Mouse (Mus musculus) cerebellum, adult 2 months (tissue): ENCODE measurements at regions not wholly inside any gene's neighbourhood (a gene's known extent, or its start where the extent isn't known, plus 50 kb on each side); places are given as distances from the start of the nearest gene placed in this dataset.

ENCODE experiments used
- DNase-seq, 2 experiments: peaks; one replicate each; pipeline ENCODE4 v3.0.0; 2021
- H3K27ac ChIP-seq: fragments of 200-500 bp; 2 replicates; pipeline ENCODE4 v1.5.1; 2012; ENCODE audit warnings: low read length, control low read depth, inconsistent platforms; ENCODE audit not compliant: insufficient read depth
- H3K27me3 ChIP-seq: fragments of 200-500 bp; 2 replicates; pipeline ENCODE4 v1.6.1; 2012; ENCODE audit warnings: inconsistent platforms, mild to moderate bottlenecking, low read length, moderate library complexity; ENCODE audit not compliant: control insufficient read depth, insufficient read depth
- H3K4me1 ChIP-seq: fragments of 200-500 bp; 2 replicates; pipeline ENCODE4 v1.6.1; 2011; ENCODE audit warnings: low read length; ENCODE audit not compliant: control insufficient read depth, insufficient read depth
- H3K4me3 ChIP-seq: fragments of 200-500 bp; replicated peaks from 2 replicates; pipeline ENCODE3; 2011; ENCODE audit warnings: mild to moderate bottlenecking, low read depth, low read length, control low read depth; ENCODE audit not compliant: insufficient read depth
- CTCF ChIP-seq: fragments of 200-500 bp; IDR thresholded peaks from 2 replicates; pipeline ENCODE4 v1.5.1; 2011; ENCODE audit warnings: low read depth, mild to moderate bottlenecking, control low read depth, low read length, moderate library complexity, borderline replicate concordance; ENCODE audit not compliant: insufficient read depth
- POLR2A ChIP-seq: fragments of 200-500 bp; IDR thresholded peaks from 2 replicates; pipeline ENCODE4 v1.6.1; 2011; ENCODE audit warnings: low read length, control low read depth, borderline replicate concordance; ENCODE audit not compliant: insufficient read depth
- WGBS: fragments of 180-500 bp; shearing (Covaris S2); methylation state at CpG from one replicate; pipeline ENCODE4 v1.1.7; 2018; 5-methylcytosine and 5-hydroxymethylcytosine counted together

DNA sequence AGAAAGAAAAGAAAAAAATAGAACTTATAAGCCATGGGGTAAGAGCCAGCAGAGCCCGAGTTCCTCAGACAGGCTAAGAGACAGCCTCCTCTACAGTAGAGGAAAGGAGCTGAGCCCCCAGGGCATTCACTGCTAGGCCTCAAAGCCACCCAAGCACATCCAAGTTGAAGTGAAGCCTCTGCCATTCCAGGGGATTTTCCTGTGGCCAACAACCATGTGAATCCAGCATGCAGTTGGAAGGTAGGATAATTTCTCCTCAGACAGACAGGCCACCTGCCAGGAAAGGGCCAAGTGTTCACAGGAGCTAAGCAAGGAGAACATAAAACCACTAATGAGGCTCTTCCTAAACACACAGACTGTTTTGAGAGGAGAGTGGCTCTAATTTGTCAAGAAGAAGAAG is 199.6 kb upstream of the Cdyl start:
- WGBS: 86% methylated on average over 1 of the region's 1 CpGs
- DNase-seq: no peak
- TF ChIP-seq POLR2A (no peak), CTCF (no peak)

DNA sequence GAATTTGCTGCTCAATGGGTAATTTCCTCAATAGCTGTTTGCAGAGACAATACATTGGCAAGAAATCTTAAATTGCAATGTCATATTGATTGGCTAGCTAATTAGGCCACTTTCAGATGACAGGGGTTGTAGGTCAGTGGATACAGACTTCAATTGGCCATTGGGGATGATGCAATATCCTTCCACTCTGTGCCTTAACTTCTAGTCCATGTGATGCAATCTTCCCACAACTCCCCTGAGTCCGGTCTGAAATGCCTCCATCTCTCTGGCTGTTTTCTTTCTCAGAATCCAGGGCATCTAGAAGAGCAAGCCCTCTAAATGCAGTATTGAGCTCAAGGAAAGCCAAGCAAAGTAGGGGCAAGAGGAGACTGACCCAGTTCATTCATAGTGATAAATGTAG is 196.4 kb upstream of the Cdyl start:
- WGBS: 87% methylated on average over 1 of the region's 1 CpGs
- peaks cover 5% of the 10 kb centered on the region for H3K4me1 ChIP-seq
- no peak for TF ChIP-seq POLR2A
- TF ChIP-seq CTCF: no peak

More for the DNA sequence above, 199.6 kb upstream of the Cdyl start:
- Histone ChIP-seq H3K27me3 (no peaks in the 10 kb centered on the region), H3K4me1 (peaks cover 3% of the 10 kb centered on the region), H3K27ac (no peak overlapping the region), H3K4me3 (no peak overlapping the region)

DNA sequence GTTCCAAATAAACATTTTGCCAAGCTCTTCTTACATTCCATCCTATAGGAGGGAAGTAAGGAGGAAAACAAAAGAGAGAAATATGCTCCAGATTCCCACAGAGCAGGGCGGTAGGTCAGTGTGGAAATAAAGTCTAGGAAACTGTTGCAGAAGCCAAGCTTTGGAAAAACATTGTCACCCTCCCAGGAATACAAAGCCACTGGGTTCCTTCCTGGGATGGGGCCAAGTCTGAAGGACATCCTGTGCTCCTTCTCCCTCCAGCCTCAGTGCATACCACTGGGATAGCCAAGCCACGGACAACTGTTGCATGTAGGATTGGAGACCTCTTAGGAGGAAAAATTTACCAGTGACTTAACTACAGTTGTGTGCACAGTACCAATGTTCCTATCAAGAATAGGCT is 195.8 kb upstream of the Cdyl start:
- TF ChIP-seq CTCF (no peak), POLR2A (no peak)
- no peak for DNase-seq
- Histone ChIP-seq H3K27me3 (no peaks in the 10 kb centered on the region), H3K4me3 (no peak overlapping the region), H3K27ac (no peak overlapping the region), H3K4me1 (peaks cover 8% of the 10 kb centered on the region)
- 50% methylated on average over 2 of the region's 2 CpGs for WGBS

More for the DNA sequence above, 196.4 kb upstream of the Cdyl start:
- no peak for DNase-seq
- Histone ChIP-seq H3K4me3 (no peak overlapping the region), H3K27ac (no peak overlapping the region), H3K27me3 (no peaks in the 10 kb centered on the region)

DNA sequence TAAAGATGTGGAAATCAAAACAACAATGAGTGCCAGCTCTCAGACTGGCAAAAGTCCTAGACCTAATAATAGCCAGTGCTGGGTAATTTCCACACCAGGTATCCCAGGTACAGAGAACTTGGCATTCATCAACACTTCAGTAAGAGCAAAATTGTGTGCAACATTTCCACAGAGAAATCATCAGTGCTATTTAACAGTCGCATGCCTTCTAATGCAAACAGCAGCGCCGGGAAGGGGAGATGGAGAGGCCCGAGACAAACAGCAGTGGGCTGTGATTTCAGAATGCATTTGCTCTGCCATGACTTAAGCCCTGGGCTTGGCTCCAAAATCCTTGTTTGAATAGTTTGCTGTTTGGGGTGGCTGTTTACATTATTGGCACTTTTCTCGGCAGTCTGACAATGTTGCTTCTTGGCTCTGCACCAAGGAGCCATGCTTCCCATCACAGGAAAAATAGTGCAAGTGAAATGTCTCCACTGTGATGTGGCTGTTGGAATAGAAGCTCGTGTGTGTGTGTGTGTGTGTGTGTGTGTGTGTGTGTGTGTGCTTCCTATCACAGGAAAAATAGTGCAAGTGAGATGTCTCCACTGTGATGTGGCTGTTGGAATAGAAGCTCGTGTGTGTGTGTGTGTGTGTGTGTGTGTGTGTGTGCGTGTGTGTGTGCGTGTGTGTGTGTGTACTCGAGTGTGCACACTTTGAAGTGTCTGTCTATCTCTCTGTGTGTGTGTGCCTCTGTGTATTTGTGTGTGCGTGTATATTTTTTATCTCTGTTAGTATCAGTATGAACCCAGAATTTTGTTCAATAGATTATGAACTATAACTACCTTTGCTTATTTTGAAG is 190.1 kb upstream of the Cdyl start:
- H3K27ac ChIP-seq: peak overlapping the region; percentile 64; the same call in 1 of the 2 replicates
- peak overlapping the region; percentile 11 for H3K4me3 ChIP-seq
- H3K27me3 ChIP-seq: no peaks in the 10 kb centered on the region
- 25% methylated on average over 11 of the region's 11 CpGs for WGBS
- peaks cover 5% of the 10 kb centered on the region; the same call in 1 of the 2 replicates for H3K4me1 ChIP-seq
- TF ChIP-seq POLR2A: no peak
- TF ChIP-seq CTCF: no peak
- peak; percentile 80 to 85 for DNase-seq

DNA sequence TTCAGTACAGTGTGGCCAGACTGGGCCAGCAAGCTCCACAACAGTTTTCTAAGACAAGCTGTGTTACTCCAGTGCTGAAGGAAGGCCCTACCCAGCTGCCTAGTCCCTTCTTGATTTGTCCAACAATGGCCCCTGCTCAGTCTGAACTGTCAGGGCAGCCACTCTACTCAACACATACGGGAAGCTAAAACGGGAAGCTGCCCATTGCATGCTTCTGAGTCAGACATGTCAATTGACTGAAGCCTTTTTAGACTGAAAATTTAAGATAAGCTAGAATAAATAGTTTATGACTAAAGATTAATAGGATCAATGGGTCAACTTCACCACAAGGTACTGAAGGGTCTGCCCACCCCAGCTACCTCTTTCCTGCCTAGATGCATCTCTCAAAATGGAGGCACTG is 181.4 kb upstream of the Cdyl start:
- TF ChIP-seq CTCF (no peak), POLR2A (no peak)
- DNase-seq: no peak
- Histone ChIP-seq H3K4me3 (no peak overlapping the region), H3K4me1 (no peaks in the 10 kb centered on the region), H3K27me3 (no peaks in the 10 kb centered on the region), H3K27ac (no peak overlapping the region)
- 94% methylated on average over 2 of the region's 2 CpGs for WGBS

DNA sequence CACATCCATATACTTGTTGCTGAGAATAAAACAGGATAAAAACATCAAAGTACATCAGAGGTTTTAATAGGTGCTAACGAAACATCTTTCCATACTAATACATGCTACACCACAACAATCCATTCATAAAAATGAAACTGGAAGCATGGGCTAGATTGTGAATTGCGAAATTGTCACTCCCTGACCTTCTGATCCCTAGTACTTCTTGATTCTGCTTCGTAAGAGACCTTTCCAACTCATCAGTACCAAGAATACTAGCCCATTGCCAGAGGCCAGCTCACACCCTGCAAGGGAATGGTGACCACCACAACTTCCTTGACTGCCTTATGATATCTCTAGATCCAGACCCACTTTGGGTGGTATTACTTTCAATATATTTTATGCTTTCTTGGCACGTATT is 177.3 kb upstream of the Cdyl start:
- DNase-seq: no peak
- H3K27ac ChIP-seq: no peak overlapping the region
- TF ChIP-seq POLR2A (no peak), CTCF (no peak)
- no peaks in the 10 kb centered on the region for H3K27me3 ChIP-seq
- no peak overlapping the region for H3K4me3 ChIP-seq
- 95% methylated on average over 4 of the region's 4 CpGs for WGBS
- no peaks in the 10 kb centered on the region; the same call in 1 of the 2 replicates for H3K4me1 ChIP-seq

DNA sequence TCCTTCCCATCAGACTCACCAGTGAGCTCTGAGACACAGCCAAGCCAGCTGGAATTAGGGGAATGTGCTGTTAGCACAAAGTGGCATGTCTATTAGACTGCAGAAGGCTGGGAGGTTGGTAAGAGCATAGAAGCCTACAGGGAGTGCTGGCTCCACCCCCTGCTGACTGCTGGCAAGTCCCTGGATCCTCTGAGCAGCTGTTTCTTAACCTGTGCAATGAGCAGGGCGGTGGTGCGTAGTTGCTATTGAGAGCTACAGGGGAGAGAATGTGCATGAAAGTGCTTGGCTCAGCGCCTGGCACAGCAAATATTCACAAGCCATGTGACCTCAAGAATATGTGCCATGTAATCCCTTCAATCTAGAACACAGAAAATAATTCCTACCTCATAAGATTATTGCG is 173.5 kb upstream of the Cdyl start:
- no peak overlapping the region for H3K4me3 ChIP-seq
- DNase-seq: no peak
- TF ChIP-seq CTCF (no peak), POLR2A (no peak)
- H3K27me3 ChIP-seq: no peaks in the 10 kb centered on the region
- no peaks in the 10 kb centered on the region; the same call in 1 of the 2 replicates for H3K4me1 ChIP-seq
- H3K27ac ChIP-seq: no peak overlapping the region
- WGBS: 60% methylated on average over 4 of the region's 4 CpGs

DNA sequence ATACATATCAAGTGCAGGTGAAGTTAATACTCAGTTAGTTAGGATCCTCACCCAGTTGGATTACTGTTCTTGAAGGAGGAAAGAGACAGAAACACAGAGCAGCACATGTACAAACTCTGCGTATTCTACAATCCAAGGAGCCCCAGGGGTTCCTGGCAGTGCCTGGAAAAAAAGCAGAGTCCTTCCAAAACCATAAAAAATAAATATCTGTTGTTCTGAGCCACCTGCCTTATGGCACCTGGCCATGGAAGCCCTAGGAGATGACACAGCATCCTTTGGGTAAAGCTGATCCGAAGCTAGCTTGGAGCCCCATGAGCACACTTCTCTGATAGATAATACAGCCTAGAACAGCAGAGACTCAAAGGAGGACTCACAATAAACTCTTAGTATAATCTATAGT is 159.9 kb upstream of the Cdyl start:
- DNase-seq: peak; percentile 60 to 78
- 13% methylated on average over 2 of the region's 2 CpGs for WGBS
- Histone ChIP-seq H3K27me3 (no peaks in the 10 kb centered on the region), H3K4me1 (peaks cover 4% of the 10 kb centered on the region), H3K27ac (no peak overlapping the region), H3K4me3 (no peak overlapping the region)
- TF ChIP-seq POLR2A: no peak
